Mouse (Mus musculus): ENCODE data around the gene Cep112. TPM values are rescaled to one million over a fixed set of nuclear protein-coding genes. Genes with fewer than 3 reads are reported as not detected.

Cep112 gene
- not detected in 2 replicates for polyA plus RNA-seq (2012; ENCODE audit: low replicate concordance)

DNA sequence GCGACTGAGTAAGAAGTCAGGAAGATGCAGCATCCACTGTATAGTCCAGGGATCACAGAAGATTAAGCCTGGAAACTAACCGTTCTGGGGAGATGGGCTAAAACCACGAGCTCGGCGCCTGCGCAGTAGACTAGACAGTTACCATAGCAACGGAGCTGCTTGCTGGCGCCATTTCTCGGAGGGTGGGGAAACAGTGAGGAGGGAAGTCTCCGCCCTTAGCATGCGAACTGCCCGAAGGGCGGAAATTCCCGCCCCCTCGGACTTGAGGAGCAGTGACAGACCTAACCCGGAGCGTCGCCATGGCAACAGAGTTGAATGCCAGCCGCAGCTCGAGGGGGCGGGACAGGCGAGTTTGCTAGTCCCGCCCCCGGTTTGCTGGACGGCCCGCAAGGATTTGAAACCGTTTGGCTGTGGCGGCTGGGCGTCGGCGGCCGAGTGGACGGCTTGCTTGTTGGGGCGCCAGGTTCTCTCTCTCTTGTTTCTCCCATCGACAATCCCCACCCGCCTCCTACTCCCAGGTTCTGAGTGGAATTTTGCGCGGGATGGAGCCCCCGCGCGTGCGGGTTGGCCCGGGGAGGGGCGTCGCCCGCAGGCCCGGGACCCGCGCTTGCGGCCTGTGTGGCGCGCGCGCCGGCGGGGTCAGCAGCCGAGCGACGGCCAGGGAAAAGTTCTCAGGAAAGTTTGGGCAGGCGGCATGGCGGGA lies at the start of gene Cep112:
Gene Cep112, plus strand, starts transcription at position 304 of the 703 bp plus-strand sequence.

Other genes with a start within 250 kb of the Cep112 start
- gene Apoh, start 81.8 kb upstream of the Cep112 start, polyA plus RNA-seq (2012; ENCODE audit: low replicate concordance): not detected in 2 replicates
- gene Prkca, start 81.3 kb upstream of the Cep112 start, polyA plus RNA-seq (2012; ENCODE audit: low replicate concordance): 1.1 and 2.4 TPM in 2 replicates

Measured in leukemia stem cell, adult 10-12 weeks (primary cell).